Mouse (Mus musculus) hindbrain, embryonic 11.5 days (tissue): Measurements from ENCODE around the gene Vmn1r71. TPM values are rescaled to one million over a fixed set of nuclear protein-coding genes. Genes with fewer than 3 reads are reported as not detected.
"Not testable (repeated sequence)": the region's sequence is repeated elsewhere in the genome, so short reads cannot be mapped to it uniquely, and the experiment has no call there.

Experiments
- ATAC-seq: fragments of 200-750 bp; cut with Nextera tagmentation; 2 replicates; pipeline ENCODE4 v1.8.0; 2017; ENCODE audit warnings: mild to moderate bottlenecking, moderate TSS enrichment, moderate library complexity; ENCODE audit not compliant: low FRiP score
- DNase-seq: peaks from one replicate; pipeline ENCODE4 v3.0.0-alpha.2; 2015; ENCODE audit warnings: low spot score
- H3K27ac ChIP-seq: fragments of 300-500 bp; sonication (generic); 2 replicates; pipeline ENCODE4 v1.5.1; 2014; ENCODE audit warnings: mild to moderate bottlenecking, low read depth, low read length
- H3K27me3 ChIP-seq: fragments of 300-500 bp; sonication (generic); 2 replicates; pipeline ENCODE4 v1.6.1; 2014; ENCODE audit warnings: mild to moderate bottlenecking, low read length, moderate library complexity, mixed read lengths; ENCODE audit not compliant: control insufficient read depth, insufficient read depth
- H3K36me3 ChIP-seq: fragments of 300-500 bp; sonication (generic); 2 replicates; pipeline ENCODE4 v1.6.1; 2014; ENCODE audit warnings: mild to moderate bottlenecking, low read length, moderate library complexity, mixed read lengths; ENCODE audit not compliant: control insufficient read depth, insufficient read depth
- H3K4me1 ChIP-seq: fragments of 300-500 bp; sonication (generic); replicated peaks from 2 replicates; pipeline ENCODE4 v1.6.1; 2014; ENCODE audit warnings: low read length, mixed read lengths; ENCODE audit not compliant: control insufficient read depth, insufficient read depth
- H3K4me2 ChIP-seq: fragments of 300-500 bp; sonication (generic); replicated peaks from 2 replicates; pipeline ENCODE4 v1.6.1; 2014; ENCODE audit warnings: mild to moderate bottlenecking, low read depth, low read length
- H3K4me3 ChIP-seq: fragments of 300-500 bp; sonication (generic); 2 replicates; pipeline ENCODE4 v1.5.1; 2014; ENCODE audit warnings: low read depth, low read length
- H3K9ac ChIP-seq: fragments of 300-500 bp; sonication (generic); 2 replicates; pipeline ENCODE4 v1.6.1; 2014; ENCODE audit warnings: low read depth, low read length
- H3K9me3 ChIP-seq: fragments of 300-500 bp; sonication (generic); 2 replicates; pipeline ENCODE4 v1.6.1; 2016; ENCODE audit warnings: low read length; ENCODE audit not compliant: control insufficient read depth
- polyA plus RNA-seq: library from polyadenylated mRNA; unstranded; fragments of >200 nt; fragmentation: Nextera tagmentation; extraction: Ambion mirVana; gene quantifications from 2 replicates; pipeline ENCODE4 v1.2.1, GENCODE M21; 2014

Gene Vmn1r71
- polyA plus RNA-seq = not detected in 2 replicates

GRCm38 (mm10) chr7:10754264-10754663, at the start of gene Vmn1r71:
TSS of gene Vmn1r71 (minus strand) at chr7:10754364.
- no peak within 1 kb of the TSS for H3K4me3 ChIP-seq

GRCm38 (mm10) chr7:10757551-10757950, 3.4 kb upstream of the Vmn1r71 start:
- DNase-seq, H3K9ac ChIP-seq, H3K4me3 ChIP-seq, H3K27ac ChIP-seq, H3K36me3 ChIP-seq, ATAC-seq, H3K4me2 ChIP-seq, H3K27me3 ChIP-seq, H3K9me3 ChIP-seq, H3K4me1 ChIP-seq: not testable (repeated sequence)

More at GRCm38 (mm10) chr7:10754264-10754663, at the start of gene Vmn1r71:
- DNase-seq = no peak
- ATAC-seq = no peak
- Histone ChIP-seq H3K4me2 (no peak within 1 kb of the TSS), H3K9me3 (peaks cover 5% of the 10 kb centered on the region; the same call in 1 of the 2 replicates), H3K9ac (no peak within 1 kb of the TSS), H3K36me3 (no peaks in the 10 kb centered on the region), H3K27ac (no peak within 1 kb of the TSS), H3K4me1 (no peaks in the 10 kb centered on the region), H3K27me3 (no peaks in the 10 kb centered on the region)

Other genes with a start within 250 kb of the Vmn1r71 start
- gene Vmn1r68, start 195.9 kb downstream of the Vmn1r71 start, polyA plus RNA-seq = not detected in 2 replicates
- gene Vmn1r69, start 140.7 kb downstream of the Vmn1r71 start, polyA plus RNA-seq = not detected in 2 replicates
- gene Vmn1r70, start 122.8 kb downstream of the Vmn1r71 start, polyA plus RNA-seq = not detected in 2 replicates
- not detected in 2 replicates for gene Nlrp4b, start 66.6 kb downstream of the Vmn1r71 start, polyA plus RNA-seq
- gene Zscan4b, start 150.7 kb upstream of the Vmn1r71 start, polyA plus RNA-seq = not detected in 2 replicates